In the genomic region with DNA sequence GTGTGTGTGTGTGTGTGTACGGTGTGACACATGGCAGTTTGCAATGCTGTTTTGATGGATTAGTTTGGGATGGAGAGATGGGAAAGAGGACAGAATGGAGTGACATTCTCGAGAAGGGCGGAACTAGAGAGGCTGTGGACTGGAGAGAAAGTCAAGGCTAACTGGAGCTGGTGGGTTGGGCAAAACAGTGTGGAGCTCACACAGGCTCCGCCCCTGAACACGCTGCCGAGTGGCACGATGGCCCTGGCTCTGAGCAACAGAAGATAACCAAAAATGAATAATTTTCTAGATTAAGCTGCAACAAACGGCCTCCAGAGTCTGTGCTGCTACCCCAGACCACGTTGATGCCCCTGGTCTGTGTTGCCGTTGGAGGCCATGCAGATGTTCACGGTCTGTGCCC, we compare ENCODE assay signal across 24 mouse cellular contexts. TPM values are rescaled to one million over a fixed set of nuclear protein-coding genes. Genes with fewer than 3 reads are reported as not detected.
DNase-seq lines count a peak whose midpoint lies in the region; ATAC-seq and TF ChIP-seq lines count a peak whose summit lies in the region.
"Had no signal": no experiment of that assay in that cellular context is flagged by ENCODE, and none has a peak within 500 bp of the region (broad histone marks: within the 10 kb centered on the region; RNA-seq: fewer than 3 reads in every experiment).

No protein-coding gene starts in this region.

- no peak for TF ChIP-seq CTCF in stomach, postnatal 0 days (IDR thresholded peaks at IDR 0.05; ENCODE audit: low read depth)

- no peak overlapping the region for H3K9ac ChIP-seq in stomach, postnatal 0 days (ENCODE audit: low read length)
- H3K9ac ChIP-seq: forebrain, embryonic 13.5 days; heart, embryonic 12.5 days; heart, embryonic 15.5 days; hindbrain, embryonic 13.5 days; intestine, embryonic 15.5 days had no signal

- H3K36me3 ChIP-seq in megakaryocyte, embryonic 14.5 days (replicated peaks; ENCODE audit: low read length): no peaks in the 10 kb centered on the region
- H3K36me3 ChIP-seq in stomach, postnatal 0 days (ENCODE audit: control insufficient read depth, insufficient read depth, low read length): no peaks in the 10 kb centered on the region
- H3K36me3 ChIP-seq: forebrain, embryonic 10.5 days; heart, embryonic 12.5 days; heart, embryonic 15.5 days; hindbrain, embryonic 10.5 days; hindbrain, embryonic 13.5 days; intestine, embryonic 15.5 days had no signal

- WGBS in stomach, postnatal 0 days: 69% methylated on average over 11 of the region's 11 CpGs

- peak overlapping the region; percentile 44 for H3K4me3 ChIP-seq in megakaryocyte, embryonic 14.5 days (replicated peaks)
- no peak overlapping the region for H3K4me3 ChIP-seq in stomach, postnatal 0 days (ENCODE audit: low read depth, low read length)
- H3K4me3 ChIP-seq: forebrain, embryonic 10.5 days; forebrain, embryonic 13.5 days; heart, embryonic 12.5 days; heart, embryonic 15.5 days; hindbrain, embryonic 10.5 days; hindbrain, embryonic 13.5 days; intestine, embryonic 15.5 days had no signal

- peak; percentile 39 for DNase-seq in ZHBTc4 (ENCODE audit: low read depth, low spot score)
- DNase-seq in adrenal gland, postnatal 10 days: peak; percentile 41
- peak; percentile 52 to 55 for DNase-seq in adrenal gland, postnatal 36 days
- DNase-seq in stomach, postnatal 0 days (ENCODE audit: low spot score): no peak
- DNase-seq in testis, postnatal 10 days (ENCODE audit: low spot score): no peak
- DNase-seq: cerebellum, adult 18-20 months; cerebellum, adult 9-10 months; cerebellum, postnatal 14 days; gastrocnemius, postnatal 14 days; heart, postnatal 10 days; heart, postnatal 36 days; kidney, adult 11 months had no signal

- no peak for TF ChIP-seq EP300 in stomach, postnatal 0 days (optimal IDR thresholded peaks at IDR 0.05)

- H3K4me2 ChIP-seq in stomach, postnatal 0 days (replicated peaks; ENCODE audit: low read depth): no peak overlapping the region
- H3K4me2 ChIP-seq: forebrain, embryonic 13.5 days; heart, embryonic 12.5 days; heart, embryonic 15.5 days; hindbrain, embryonic 13.5 days; intestine, embryonic 15.5 days had no signal

- ATAC-seq in megakaryocyte, adult 5-6 weeks (ENCODE audit: poor library complexity, severe bottlenecking): no peak
- ATAC-seq in stomach, postnatal 0 days (ENCODE audit: low FRiP score, low TSS enrichment): no peak
- ATAC-seq: CD4-positive, CD25-positive, alpha-beta regulatory T cell, adult 4 months; forebrain, embryonic 13.5 days; forebrain, embryonic 16.5 days; hindbrain, embryonic 16.5 days; intestine, embryonic 15.5 days had no signal

- H3K4me1 ChIP-seq in megakaryocyte, embryonic 14.5 days: no peaks in the 10 kb centered on the region
- H3K4me1 ChIP-seq in stomach, postnatal 0 days (replicated peaks; ENCODE audit: control insufficient read depth, insufficient read depth): no peaks in the 10 kb centered on the region
- H3K4me1 ChIP-seq: forebrain, embryonic 10.5 days; forebrain, embryonic 13.5 days; heart, embryonic 12.5 days; heart, embryonic 15.5 days; hindbrain, embryonic 10.5 days; hindbrain, embryonic 13.5 days; intestine, embryonic 15.5 days had no signal

- no peak overlapping the region for H3K27ac ChIP-seq in stomach, postnatal 0 days (replicated peaks)
- H3K27ac ChIP-seq: forebrain, embryonic 10.5 days; forebrain, embryonic 13.5 days; heart, embryonic 15.5 days; hindbrain, embryonic 10.5 days; hindbrain, embryonic 13.5 days; intestine, embryonic 15.5 days had no signal

- no peaks in the 10 kb centered on the region for H3K27me3 ChIP-seq in megakaryocyte, embryonic 14.5 days (replicated peaks)
- H3K27me3 ChIP-seq in stomach, postnatal 0 days (ENCODE audit: control insufficient read depth, insufficient read depth, low read length): no peaks in the 10 kb centered on the region
- H3K27me3 ChIP-seq: forebrain, embryonic 13.5 days; heart, embryonic 12.5 days; heart, embryonic 15.5 days; hindbrain, embryonic 13.5 days; intestine, embryonic 15.5 days had no signal

- peaks cover 16% of the 10 kb centered on the region for H3K9me3 ChIP-seq in megakaryocyte, embryonic 14.5 days
- no peaks in the 10 kb centered on the region for H3K9me3 ChIP-seq in stomach, postnatal 0 days (ENCODE audit: control insufficient read depth, low read length)
- H3K9me3 ChIP-seq: forebrain, embryonic 10.5 days; forebrain, embryonic 13.5 days; heart, embryonic 15.5 days; hindbrain, embryonic 10.5 days; hindbrain, embryonic 13.5 days; intestine, embryonic 15.5 days had no signal

RNA-seq across cellular contexts. Expression of gene Mecom, which starts 12.0 kb away (rescaled TPM):
- polyA plus RNA-seq in megakaryocyte, embryonic 14.5 days (2012; ENCODE audit: insufficient read depth, low replicate concordance): not detected in 2 replicates
- total RNA-seq in megakaryocyte, adult 5-6 weeks (2015): 0.07 TPM in 1 of 2 replicates, not detected in the other
- not detected in 2 replicates for total RNA-seq in megakaryocyte, adult 5-6 weeks (2017)
- 10 to 100 TPM; 14.9 to 20.3 TPM for total RNA-seq in adrenal gland, postnatal 10 days (2021)
- total RNA-seq in adrenal gland, postnatal 36 days (2021): 1 to 10 TPM; 6.4 TPM
- 25.7 and 27.9 TPM in 2 replicates for polyA plus RNA-seq in stomach, postnatal 0 days (2015; fragmentation: Nextera tagmentation; extraction: Ambion mirVana)

Comparison
In these comparisons a context has a peak if more than half of its experiments do, and no peak if none do; other contexts are left out.
1. DNase-seq: peak in ZHBTc4 (single experiment), adrenal gland, postnatal 10 days (single experiment) and adrenal gland, postnatal 36 days (2 of 2); none in stomach, postnatal 0 days (single experiment) and testis, postnatal 10 days (single experiment).
2. RNA of gene Mecom, which starts 12.0 kb away (total RNA-seq): 14.9 to 20.3 TPM in adrenal gland, postnatal 10 days and 6.4 TPM in adrenal gland, postnatal 36 days; 0.07 TPM in megakaryocyte, adult 5-6 weeks; every median in the first group is over 4 times any median in the second.